Mouse (Mus musculus) brain, embryonic 14.5 days (tissue): ENCODE measurements around the gene Rab1a.

ENCODE experiments used
- CTCF ChIP-seq: fragments of 200-500 bp; IDR thresholded peaks from 2 replicates; pipeline ENCODE4 v1.5.1; 2012; ENCODE audit warnings: inconsistent platforms, mild to moderate bottlenecking, moderate library complexity, borderline replicate concordance; ENCODE audit not compliant: insufficient read depth, insufficient read length; ENCODE audit errors: extremely low read depth
- POLR2A ChIP-seq: fragments of 200-500 bp; IDR thresholded peaks from 2 replicates; pipeline ENCODE4 v1.6.1; 2012; ENCODE audit warnings: mild to moderate bottlenecking, inconsistent platforms, borderline replicate concordance; ENCODE audit not compliant: poor library complexity, insufficient read depth, insufficient read length, severe bottlenecking; ENCODE audit errors: extremely low read depth

DNA sequence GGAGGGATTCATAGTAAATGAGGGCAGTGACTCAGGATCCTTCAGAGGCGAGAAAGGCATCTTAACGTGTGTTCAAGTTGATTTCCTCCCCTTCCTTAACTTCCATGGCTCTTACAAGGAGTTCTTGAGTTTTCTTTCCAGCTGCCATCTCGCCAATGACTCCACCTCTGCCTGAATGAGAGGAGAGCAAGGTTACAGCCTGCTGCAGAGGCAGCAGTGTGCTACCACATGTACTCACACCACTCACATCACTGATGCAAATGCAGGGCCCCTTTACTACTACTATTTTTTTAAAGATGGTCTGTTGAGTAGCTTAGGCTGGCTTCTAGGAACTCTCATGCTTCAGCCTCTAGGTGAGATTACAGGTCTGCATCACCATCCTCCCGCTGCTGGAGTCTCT lies 28.1 kb downstream of the Rab1a start:
- TF ChIP-seq CTCF (no peak), POLR2A (no peak)
